Mouse (Mus musculus) spleen, postnatal 0 days (tissue): ENCODE results near the gene Acvr1b. TPM values are rescaled to one million over a fixed set of nuclear protein-coding genes. Genes with fewer than 3 reads are reported as not detected.

Source experiments
- polyA plus RNA-seq: library from polyadenylated mRNA; unstranded; fragments of >200 nt; fragmentation: Nextera tagmentation; extraction: Ambion mirVana; gene quantifications from 2 replicates; pipeline ENCODE4 v1.2.1, GENCODE M21; 2015

The Acvr1b gene
- polyA plus RNA-seq = 1.4 and 2.3 TPM in 2 replicates

GRCm38 (mm10) chr15:101173421-101174211 lies at the start of gene Acvr1b:
Acvr1b (plus strand) TSS chr15:101174067.

GRCm38 (mm10) chr15:101128181-101129089 lies 45.4 kb upstream of the Acvr1b start, which contains the start of gene Acvrl1:
Acvrl1 (plus strand) TSS chr15:101128522.

GRCm38 (mm10) chr15:101224006-101224906 lies 50.4 kb downstream of the Acvr1b start, which contains the start of gene Grasp:
Grasp (plus strand) TSS chr15:101224188.

GRCm38 (mm10) chr15:101253886-101254795 lies 80.3 kb downstream of the Acvr1b start, which contains the start of gene Nr4a1:
Nr4a1 (plus strand) TSS chr15:101254269.

Other genes with a start within 250 kb of the Acvr1b start
- gene Gm47841, start 126.7 kb upstream of the Acvr1b start, polyA plus RNA-seq = not detected in 2 replicates
- 0.12 and 0.18 TPM in 2 replicates for gene Fignl2, start 95.5 kb upstream of the Acvr1b start, polyA plus RNA-seq
- gene Ankrd33, start 58.3 kb upstream of the Acvr1b start, polyA plus RNA-seq = not detected in 2 replicates
- 8.4 and 12.8 TPM in 2 replicates for gene Acvrl1, start 45.5 kb upstream of the Acvr1b start, polyA plus RNA-seq
- 1.0 and 1.8 TPM in 2 replicates for gene Grasp, start 50.1 kb downstream of the Acvr1b start, polyA plus RNA-seq
- 4.1 and 4.2 TPM in 2 replicates for gene Nr4a1, start 80.2 kb downstream of the Acvr1b start, polyA plus RNA-seq
- gene Atg101, start 110.2 kb downstream of the Acvr1b start, polyA plus RNA-seq = 41.2 and 46.5 TPM in 2 replicates
- 4.9 and 7.6 TPM in 2 replicates for gene 6030408B16Rik, start 119.1 kb downstream of the Acvr1b start, polyA plus RNA-seq
- gene Krt80, start 196.1 kb downstream of the Acvr1b start, polyA plus RNA-seq = 1.0 and 1.7 TPM in 2 replicates
- 19.1 and 21.2 TPM in 2 replicates for gene Krt7, start 237.0 kb downstream of the Acvr1b start, polyA plus RNA-seq